Mouse (Mus musculus): Measurements from ENCODE around the gene Gm20696. TPM values are rescaled to one million over a fixed set of nuclear protein-coding genes. Genes with fewer than 3 reads are reported as not detected.

The Gm20696 gene
- polyA plus RNA-seq, 1 experiment, result 0.24 TPM

DNA sequence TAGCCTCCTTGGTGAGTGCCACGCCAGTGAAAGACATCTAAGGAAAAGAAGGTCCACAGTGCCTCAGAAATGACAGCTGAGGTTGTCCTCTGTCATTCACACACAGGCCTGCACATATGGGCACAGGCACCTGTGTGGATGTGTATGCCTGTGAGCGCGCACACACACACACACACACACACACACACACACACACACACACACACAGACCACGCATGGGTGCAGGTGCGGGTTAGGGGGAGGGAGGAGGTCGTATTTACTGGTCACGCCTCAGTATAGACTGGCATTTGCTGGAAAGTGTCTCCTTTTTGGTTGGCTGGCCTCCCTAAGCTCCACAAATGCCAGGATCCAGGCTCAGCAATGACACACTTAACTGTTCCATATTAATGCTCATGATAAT lies 449.4 kb downstream of the Gm20696 start:
- DNase-seq (ENCODE audit: low read depth, low spot score), result no peak
- WGBS, result 74% methylated on average over 7 of the region's 7 CpGs

DNA sequence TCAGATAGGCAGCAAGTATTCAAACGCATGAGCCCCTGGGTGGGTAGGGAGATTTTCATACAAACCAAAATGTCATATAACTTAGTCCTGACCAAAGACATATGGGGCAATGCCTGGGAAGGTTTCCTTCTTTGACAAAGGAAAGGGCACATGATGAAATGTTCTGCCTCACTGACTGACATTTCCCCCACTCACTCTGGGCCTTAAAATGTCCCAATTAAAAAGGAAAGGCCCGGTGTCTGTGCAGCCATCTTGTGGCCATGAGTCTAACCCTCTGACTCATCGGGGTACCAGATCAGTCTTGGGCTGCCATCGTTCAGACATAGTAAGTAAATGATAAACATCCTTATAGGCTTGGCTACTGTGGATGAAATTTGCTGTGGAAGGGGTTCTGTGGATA lies 454.1 kb downstream of the Gm20696 start:
- 84% methylated on average over 4 of the region's 4 CpGs for WGBS
- no peak for DNase-seq (ENCODE audit: low read depth, low spot score)

DNA sequence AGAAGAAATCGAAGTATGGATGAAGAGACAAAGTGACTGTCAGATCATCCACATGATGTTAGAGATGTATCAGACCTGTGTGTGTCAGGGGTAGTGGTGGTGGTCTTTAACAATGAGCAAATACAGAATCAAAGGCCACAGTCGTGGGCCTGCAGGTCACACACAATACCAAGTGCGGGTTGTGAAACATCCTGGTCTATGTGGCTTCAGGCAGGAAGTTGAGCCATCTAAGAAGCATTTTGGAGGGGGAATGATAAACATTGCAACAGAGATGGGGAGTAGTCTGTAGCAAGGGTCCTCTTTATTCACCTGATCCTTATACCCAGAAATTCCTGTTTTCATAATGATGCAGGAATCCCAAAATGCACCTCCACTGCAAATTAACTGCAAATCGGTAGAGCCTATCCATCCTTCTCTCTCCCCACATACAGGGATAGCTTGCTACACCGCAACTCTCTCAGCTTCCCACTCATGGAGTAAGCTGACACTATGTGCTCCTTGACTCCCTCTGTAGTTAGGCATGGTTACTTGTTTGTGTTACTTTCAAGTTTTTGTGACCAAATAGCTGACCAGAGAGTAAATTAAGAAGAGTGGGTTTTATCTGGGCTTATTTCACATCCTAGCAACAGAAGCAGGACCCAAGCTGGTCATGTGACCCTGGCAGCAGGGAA lies 454.8 kb downstream of the Gm20696 start:
- DNase-seq (ENCODE audit: low read depth, low spot score), result no peak

DNA sequence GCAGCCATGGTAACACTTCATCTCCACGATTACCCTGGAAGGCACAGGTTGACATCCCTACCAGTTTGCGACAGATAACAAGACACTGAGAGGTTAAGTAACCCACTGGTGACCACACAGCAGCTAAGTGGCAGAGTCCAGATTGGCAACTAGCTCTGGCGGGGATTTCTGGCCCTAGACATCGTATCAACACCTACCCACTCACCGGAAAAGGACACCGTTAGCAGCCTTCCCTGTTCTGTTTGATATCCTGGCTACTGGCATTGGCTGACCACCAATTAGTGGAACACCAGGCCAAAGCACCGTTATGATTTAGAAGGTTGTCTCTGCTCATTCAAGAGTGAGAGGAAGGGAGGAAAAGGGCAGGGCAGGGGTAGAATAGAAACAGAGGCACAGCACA lies 456.4 kb downstream of the Gm20696 start:
- DNase-seq (ENCODE audit: low read depth, low spot score), result no peak
- 80% methylated on average over 7 of the region's 7 CpGs for WGBS

More for the DNA sequence above, 454.8 kb downstream of the Gm20696 start:
- 87% methylated on average over 5 of the region's 5 CpGs for WGBS

Other genes starting within 250 kb of the Gm20696 start
- 31.4 and 39.4 TPM in 2 replicates for gene Foxp1, start 144.1 kb downstream of the Gm20696 start, polyA plus RNA-seq (2012; rRNA removed)
- gene Eif4e3, start within 50 bp of the Gm20696 start, polyA plus RNA-seq (2012; rRNA removed), result 6.4 and 6.8 TPM in 2 replicates
- 1.0 and 1.2 TPM in 2 replicates for gene Gpr27, start 25.9 kb upstream of the Gm20696 start, polyA plus RNA-seq (2012; rRNA removed)
- gene Prok2, start 59.6 kb upstream of the Gm20696 start, polyA plus RNA-seq (2012; rRNA removed), result not detected in 2 replicates